Mouse (Mus musculus): ENCODE results near the gene 1110051M20Rik. TPM values are rescaled to one million over a fixed set of nuclear protein-coding genes. Genes with fewer than 3 reads are reported as not detected.

Gene 1110051M20Rik
- total RNA-seq, 2 experiments from 2014 or later: 121 to 130 TPM

GRCm38 (mm10) chr2:91413811-91414210, 30.7 kb downstream of the 1110051M20Rik start:
- no peak for DNase-seq

- no peak for DNase-seq
Observed at GRCm38 (mm10) chr2:91412361-91412760, 32.1 kb downstream of the 1110051M20Rik start.

- DNase-seq: no peak
Observed at GRCm38 (mm10) chr2:91411473-91411872, 33.0 kb downstream of the 1110051M20Rik start.

- DNase-seq: no peak
Observed at GRCm38 (mm10) chr2:91408031-91408430, 36.5 kb downstream of the 1110051M20Rik start.

- no peak for DNase-seq
Observed at GRCm38 (mm10) chr2:91405071-91405470, 39.4 kb downstream of the 1110051M20Rik start.

- no peak for DNase-seq
Observed at GRCm38 (mm10) chr2:91399727-91400126, 44.8 kb downstream of the 1110051M20Rik start.

GRCm38 (mm10) chr2:91399168-91399567, 45.3 kb downstream of the 1110051M20Rik start:
- no peak for DNase-seq

- no peak for DNase-seq
Observed at GRCm38 (mm10) chr2:91394078-91394477, 50.4 kb downstream of the 1110051M20Rik start.

- no peak for DNase-seq
Observed at GRCm38 (mm10) chr2:91388738-91389137, 55.8 kb downstream of the 1110051M20Rik start.

GRCm38 (mm10) chr2:91388281-91388680, 56.2 kb downstream of the 1110051M20Rik start:
- DNase-seq: no peak

- no peak for DNase-seq
Observed at GRCm38 (mm10) chr2:91387287-91387958, 57.1 kb downstream of the 1110051M20Rik start.

GRCm38 (mm10) chr2:91386547-91387286, 57.8 kb downstream of the 1110051M20Rik start:
- DNase-seq: no peak

- no peak for DNase-seq
Observed at GRCm38 (mm10) chr2:91383294-91383693, 61.2 kb downstream of the 1110051M20Rik start.

- DNase-seq: no peak
Observed at GRCm38 (mm10) chr2:91377038-91377437, 67.5 kb downstream of the 1110051M20Rik start.

GRCm38 (mm10) chr2:91370314-91370713, 74.2 kb downstream of the 1110051M20Rik start:
- no peak for DNase-seq

- DNase-seq: no peak
Observed at GRCm38 (mm10) chr2:91363272-91363671, 81.2 kb downstream of the 1110051M20Rik start.

GRCm38 (mm10) chr2:91361068-91361528, 83.4 kb downstream of the 1110051M20Rik start:
- no peak for DNase-seq

GRCm38 (mm10) chr2:91355767-91356166, 88.7 kb downstream of the 1110051M20Rik start:
- no peak for DNase-seq

- DNase-seq: no peak
Observed at GRCm38 (mm10) chr2:91354727-91355403, 89.6 kb downstream of the 1110051M20Rik start.

GRCm38 (mm10) chr2:91353854-91354253, 90.7 kb downstream of the 1110051M20Rik start:
- no peak for DNase-seq

- DNase-seq: no peak
Observed at GRCm38 (mm10) chr2:91351841-91352240, 92.7 kb downstream of the 1110051M20Rik start.

GRCm38 (mm10) chr2:91349974-91350457, 94.5 kb downstream of the 1110051M20Rik start:
- no peak for DNase-seq

GRCm38 (mm10) chr2:91348936-91349335, 95.6 kb downstream of the 1110051M20Rik start:
- DNase-seq: no peak
